Comparison of ENCODE assay signal across 8 mouse cellular contexts in genomic region chr1:64189471-64189870, GRCm38 (mm10).
DNase-seq lines count a peak whose midpoint lies in the region; ATAC-seq lines count a peak whose summit lies in the region.

No protein-coding gene starts in this region.

- H3K4me2 ChIP-seq in embryonic facial prominence, embryonic 14.5 days (ENCODE audit: low read depth, low read length), result no peak overlapping the region
- H3K4me2 ChIP-seq in midbrain, embryonic 13.5 days (replicated peaks), result no peak overlapping the region
- no peak overlapping the region for H3K4me2 ChIP-seq in midbrain, embryonic 14.5 days (ENCODE audit: low read length)

- peaks cover 19% of the 10 kb centered on the region for H3K4me1 ChIP-seq in embryonic facial prominence, embryonic 14.5 days (ENCODE audit: control insufficient read depth, insufficient read depth, low read length)
- H3K4me1 ChIP-seq in embryonic facial prominence, embryonic 10.5 days, result peaks cover 35% of the 10 kb centered on the region
- H3K4me1 ChIP-seq in midbrain, embryonic 13.5 days (replicated peaks), result peaks cover 60% of the 10 kb centered on the region
- H3K4me1 ChIP-seq in midbrain, embryonic 14.5 days (ENCODE audit: control insufficient read depth, insufficient read depth, low read length), result peaks cover 38% of the 10 kb centered on the region

- H3K9me3 ChIP-seq in embryonic facial prominence, embryonic 14.5 days (ENCODE audit: control insufficient read depth, low read length), result peaks cover 9% of the 10 kb centered on the region; the same call in 1 of the 2 replicates
- H3K9me3 ChIP-seq in embryonic facial prominence, embryonic 10.5 days, result peaks cover 5% of the 10 kb centered on the region
- H3K9me3 ChIP-seq in midbrain, embryonic 13.5 days, result peaks cover 4% of the 10 kb centered on the region
- no peaks in the 10 kb centered on the region for H3K9me3 ChIP-seq in midbrain, embryonic 14.5 days (ENCODE audit: control insufficient read depth, low read length)

- H3K27me3 ChIP-seq in embryonic facial prominence, embryonic 14.5 days (replicated peaks; ENCODE audit: control insufficient read depth, insufficient read depth, low read length), result no peaks in the 10 kb centered on the region
- no peaks in the 10 kb centered on the region for H3K27me3 ChIP-seq in embryonic facial prominence, embryonic 10.5 days (replicated peaks; ENCODE audit: low read depth, poor library complexity, severe bottlenecking)
- no peaks in the 10 kb centered on the region for H3K27me3 ChIP-seq in midbrain, embryonic 13.5 days
- H3K27me3 ChIP-seq in midbrain, embryonic 14.5 days (ENCODE audit: control insufficient read depth, insufficient read depth, low read length), result no peaks in the 10 kb centered on the region

- no peak overlapping the region for H3K4me3 ChIP-seq in embryonic facial prominence, embryonic 14.5 days (ENCODE audit: low read depth, low read length)
- no peak overlapping the region for H3K4me3 ChIP-seq in embryonic facial prominence, embryonic 10.5 days
- no peak overlapping the region for H3K4me3 ChIP-seq in midbrain, embryonic 13.5 days (replicated peaks)
- H3K4me3 ChIP-seq in midbrain, embryonic 14.5 days (replicated peaks; ENCODE audit: low read depth, low read length), result no peak overlapping the region

- WGBS in embryonic facial prominence, embryonic 14.5 days, result 37% methylated on average over 6 of the region's 6 CpGs
- 46% methylated on average over 6 of the region's 6 CpGs for WGBS in embryonic facial prominence, embryonic 10.5 days
- 45% methylated on average over 6 of the region's 6 CpGs for WGBS in midbrain, embryonic 13.5 days
- 36% methylated on average over 6 of the region's 6 CpGs for WGBS in midbrain, embryonic 14.5 days

- ATAC-seq in embryonic facial prominence, embryonic 14.5 days (ENCODE audit: low read depth), result peak; percentile 65; the same call in 1 of the 2 replicates
- peak; percentile 28; the same call in 1 of the 2 replicates for ATAC-seq in midbrain, embryonic 13.5 days
- ATAC-seq in midbrain, embryonic 14.5 days (ENCODE audit: low FRiP score, low TSS enrichment), result no peak; the same call in 1 of the 2 replicates

- no peak overlapping the region for H3K9ac ChIP-seq in embryonic facial prominence, embryonic 14.5 days (ENCODE audit: low read depth, low read length)
- no peak overlapping the region for H3K9ac ChIP-seq in midbrain, embryonic 13.5 days (replicated peaks)
- no peak overlapping the region for H3K9ac ChIP-seq in midbrain, embryonic 14.5 days (replicated peaks; ENCODE audit: low read length)

- H3K27ac ChIP-seq in embryonic facial prominence, embryonic 14.5 days (replicated peaks; ENCODE audit: low read depth, low read length), result 0 out of 2 replicates have a peak overlapping the region, but pooled peaks have one; percentile 28
- H3K27ac ChIP-seq in embryonic facial prominence, embryonic 10.5 days (replicated peaks), result no peak overlapping the region
- peak overlapping the region; percentile 39; the same call in 1 of the 2 replicates for H3K27ac ChIP-seq in midbrain, embryonic 13.5 days
- no peak overlapping the region for H3K27ac ChIP-seq in midbrain, embryonic 14.5 days (replicated peaks; ENCODE audit: low read depth, low read length)

- H3K36me3 ChIP-seq in embryonic facial prominence, embryonic 14.5 days (ENCODE audit: control insufficient read depth, insufficient read depth, low read length), result no peaks in the 10 kb centered on the region
- H3K36me3 ChIP-seq in embryonic facial prominence, embryonic 10.5 days (replicated peaks), result no peaks in the 10 kb centered on the region
- H3K36me3 ChIP-seq in midbrain, embryonic 13.5 days, result no peaks in the 10 kb centered on the region
- no peaks in the 10 kb centered on the region for H3K36me3 ChIP-seq in midbrain, embryonic 14.5 days (ENCODE audit: control insufficient read depth, insufficient read depth, low read length)

- no peak for DNase-seq in embryonic facial prominence, embryonic 14.5 days (ENCODE audit: low spot score)
- DNase-seq in embryonic facial prominence, embryonic 10.5 days (ENCODE audit: low spot score), result no peak
- no peak for DNase-seq in midbrain, embryonic 14.5 days
- DNase-seq in kidney, postnatal 25 days, result peak; percentile 10 to 54
- DNase-seq in natural killer cell, adult 2 months (ENCODE audit: low spot score in 2 of 2), result peak; percentile 12 to 14
- DNase-seq in embryo, embryonic 11 days, result no peak
- no peak for DNase-seq in testis, postnatal 14 days (ENCODE audit: low spot score)

Comparison
In these comparisons a context has a peak if more than half of its experiments do, and no peak if none do; other contexts are left out.
1. H3K27ac ChIP-seq: peak in embryonic facial prominence, embryonic 14.5 days (single experiment) and midbrain, embryonic 13.5 days (single experiment); none in embryonic facial prominence, embryonic 10.5 days (single experiment) and midbrain, embryonic 14.5 days (single experiment).
2. DNase-seq: peak in kidney, postnatal 25 days (2 of 2) and natural killer cell, adult 2 months (2 of 2); none in embryonic facial prominence, embryonic 14.5 days (single experiment), embryonic facial prominence, embryonic 10.5 days (single experiment), midbrain, embryonic 14.5 days (single experiment), embryo, embryonic 11 days (single experiment) and testis, postnatal 14 days (single experiment).